Mouse (Mus musculus): ENCODE results near the gene Pla2g4a.

Pla2g4a gene

DNA sequence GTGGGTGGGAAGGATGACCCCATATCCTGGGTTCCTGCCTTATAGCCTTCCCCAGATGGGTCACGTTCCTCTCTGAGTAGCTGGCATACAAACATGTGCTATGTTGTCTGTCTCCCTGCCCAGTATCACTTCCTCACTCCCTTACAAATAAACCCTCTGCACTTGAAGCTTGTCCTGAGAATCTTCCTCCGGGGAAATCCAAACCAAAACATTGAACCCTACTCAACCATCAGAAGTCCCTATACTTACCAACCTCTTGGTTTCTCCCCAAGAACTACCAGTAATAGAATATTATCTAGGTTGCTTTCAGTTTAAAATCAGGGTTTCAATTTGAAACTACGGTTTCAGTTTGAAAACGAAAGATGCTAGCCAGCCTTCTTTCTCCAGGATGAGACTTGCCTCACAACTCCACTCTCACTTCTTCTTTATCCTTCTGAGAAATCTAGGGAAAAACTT lies 120.1 kb downstream of the Pla2g4a start:
- TF ChIP-seq GATA4 (IDR thresholded peaks at IDR 0.05; ENCODE audit: insufficient replicate concordance, low read length) = no peak

DNA sequence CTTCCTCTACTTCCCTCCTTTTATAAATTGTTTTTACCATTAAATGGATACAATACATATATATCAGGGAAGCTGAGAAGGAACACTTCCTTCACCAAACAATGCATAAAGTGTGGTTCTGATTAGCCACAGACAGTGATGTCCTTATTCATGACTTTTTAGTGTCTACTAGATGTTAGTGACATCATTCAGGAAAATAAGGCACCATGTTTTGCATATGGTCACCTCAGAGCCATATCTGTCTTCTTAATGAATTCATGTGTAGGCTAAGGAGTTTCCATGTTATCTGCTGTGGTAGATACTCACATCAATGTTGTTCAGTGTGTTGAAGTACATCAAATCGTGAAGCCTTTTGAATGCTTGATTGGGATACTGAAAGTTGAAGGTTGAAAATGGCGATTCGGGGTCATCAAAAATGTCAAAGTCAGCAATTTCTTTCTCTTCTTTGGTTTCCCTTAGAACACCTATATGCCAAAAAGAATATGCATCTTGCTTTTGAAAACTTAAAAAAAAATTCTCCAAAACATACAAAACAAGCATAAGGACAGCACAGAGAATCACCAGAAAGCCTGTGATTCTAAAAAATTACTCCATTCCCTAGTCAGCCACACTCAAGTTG lies 120.7 kb downstream of the Pla2g4a start:
- TF ChIP-seq GATA4 (IDR thresholded peaks at IDR 0.05; ENCODE audit: insufficient replicate concordance, low read length) = no peak

DNA sequence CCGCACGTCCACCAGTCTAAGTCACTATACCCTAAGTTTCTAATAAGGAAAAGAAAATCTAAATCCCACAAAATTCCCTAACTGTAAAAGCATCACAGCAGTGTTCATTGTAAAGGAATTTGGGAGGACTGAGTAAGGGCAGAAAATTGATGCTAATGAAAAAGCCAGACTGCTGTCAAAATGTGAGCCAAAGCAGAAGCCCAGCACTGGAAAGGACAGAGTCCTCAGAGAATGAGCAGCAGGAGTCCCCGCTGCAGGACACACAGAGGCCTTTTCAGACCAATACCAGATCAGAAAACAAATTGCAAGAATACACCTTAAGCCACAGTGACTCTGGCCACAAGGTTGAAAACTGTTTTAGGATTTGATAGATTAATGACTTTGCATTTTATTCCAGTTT lies 124.6 kb downstream of the Pla2g4a start:
- no peak for TF ChIP-seq GATA4 (IDR thresholded peaks at IDR 0.05; ENCODE audit: insufficient replicate concordance, low read length)

DNA sequence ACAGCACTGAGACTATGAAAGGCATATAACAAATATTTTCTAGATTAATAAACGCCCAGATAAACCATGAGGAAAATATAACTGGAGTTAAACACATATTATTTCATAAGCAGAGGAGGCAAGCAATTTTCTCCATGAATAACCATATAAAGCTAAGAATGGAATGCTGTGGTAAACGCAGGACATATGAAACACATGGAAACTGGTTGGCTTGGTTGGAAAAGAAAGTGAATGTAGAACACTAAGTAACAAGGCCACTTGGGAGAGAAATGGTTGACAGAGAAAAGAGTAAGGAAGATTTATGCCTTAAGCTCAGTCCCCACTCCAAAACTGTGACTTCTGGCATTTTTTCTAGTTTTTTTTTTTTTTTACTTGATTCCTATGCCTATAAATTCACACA lies 127.2 kb downstream of the Pla2g4a start:
- no peak for TF ChIP-seq GATA4 (IDR thresholded peaks at IDR 0.05; ENCODE audit: insufficient replicate concordance, low read length)

DNA sequence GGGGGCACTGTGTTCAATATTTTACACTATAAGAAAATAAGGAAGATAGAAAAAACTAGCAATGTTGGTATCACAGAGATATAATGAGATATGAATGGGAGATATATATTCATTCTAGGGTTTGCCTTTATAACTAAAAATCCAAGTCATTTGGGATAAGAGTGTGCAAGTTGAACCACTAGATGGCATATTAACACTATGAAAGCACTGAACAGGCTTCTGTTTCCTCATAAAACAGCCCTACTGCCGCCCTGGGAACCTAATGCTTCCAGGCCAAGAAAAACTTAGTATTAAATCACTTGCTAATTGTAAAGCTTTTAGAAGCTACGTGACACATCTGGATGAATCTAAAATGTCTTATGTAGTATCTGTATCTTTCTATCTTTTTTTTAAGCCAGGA lies 128.1 kb downstream of the Pla2g4a start:
- TF ChIP-seq GATA4 (IDR thresholded peaks at IDR 0.05; ENCODE audit: insufficient replicate concordance, low read length) = no peak

DNA sequence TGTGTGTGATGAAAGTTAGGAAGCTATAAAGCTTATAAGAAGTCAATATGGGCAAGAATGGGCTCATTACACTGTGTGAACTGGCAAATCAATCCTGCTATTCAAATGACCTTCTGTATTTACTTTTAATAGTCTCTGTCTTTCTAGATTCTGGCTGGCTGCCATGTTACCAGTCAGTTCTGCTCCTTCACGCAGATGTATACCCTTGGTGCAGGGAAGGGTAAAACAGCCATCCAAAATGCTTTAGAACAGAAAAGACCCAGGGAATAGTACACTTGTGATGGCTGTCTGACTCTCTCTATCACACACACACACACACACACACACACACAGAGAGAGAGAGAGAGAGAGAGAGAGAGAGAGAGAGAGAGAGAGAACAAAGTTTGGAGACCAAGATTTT lies 128.6 kb downstream of the Pla2g4a start:
- no peak for TF ChIP-seq GATA4 (IDR thresholded peaks at IDR 0.05; ENCODE audit: insufficient replicate concordance, low read length)

DNA sequence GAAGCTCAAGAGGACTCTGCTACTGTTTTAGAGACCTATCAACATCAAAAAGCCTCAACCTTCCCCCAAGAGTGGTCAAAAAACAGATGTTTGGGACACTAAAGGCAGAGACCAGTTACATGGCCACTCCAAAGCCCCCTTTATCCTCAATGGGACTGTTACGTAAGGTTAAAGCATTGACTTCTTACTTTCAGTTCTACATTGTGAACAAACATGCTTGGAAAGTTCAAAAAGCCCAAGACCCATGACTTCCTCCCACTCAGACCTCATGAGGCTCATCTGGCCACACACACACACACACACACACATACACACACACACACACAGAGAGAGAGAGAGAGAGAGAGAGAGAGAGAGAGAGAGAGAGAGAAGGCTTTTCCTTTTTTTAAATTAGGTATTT lies 130.0 kb downstream of the Pla2g4a start:
- TF ChIP-seq GATA4 (IDR thresholded peaks at IDR 0.05; ENCODE audit: insufficient replicate concordance, low read length) = no peak

DNA sequence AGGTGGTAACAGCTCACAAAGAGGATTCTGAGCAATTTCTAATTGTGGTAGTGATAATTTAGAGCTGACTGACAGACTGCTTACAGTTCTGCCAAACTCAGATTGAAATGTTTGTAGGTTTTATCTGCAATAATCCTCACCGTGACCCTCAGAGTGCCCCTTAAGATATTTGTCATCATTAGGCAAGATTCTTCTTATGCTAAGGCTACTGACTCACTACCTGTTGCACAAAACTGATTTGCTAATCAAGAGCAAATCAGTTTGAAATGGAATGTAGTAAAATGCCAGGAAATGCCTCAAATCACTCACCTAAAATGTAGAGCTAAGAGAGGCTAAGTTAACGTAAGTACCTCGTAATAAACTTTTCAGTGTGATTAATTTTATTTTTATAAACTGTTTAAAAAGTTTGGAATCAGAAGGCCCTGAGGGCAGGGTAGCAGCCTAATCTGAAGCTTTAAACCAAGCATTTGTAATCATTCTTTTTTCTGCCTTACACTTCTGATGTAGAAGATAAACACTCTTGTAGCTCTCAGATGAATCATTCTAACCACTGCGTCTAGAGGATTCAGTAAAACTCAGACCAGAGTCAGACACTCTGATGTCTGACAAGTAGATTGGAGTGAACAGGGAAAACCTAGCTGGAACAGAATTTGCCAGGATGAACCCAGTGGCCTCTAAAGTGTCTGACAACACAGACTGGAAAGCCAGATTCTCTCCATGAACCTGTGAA lies 147.3 kb downstream of the Pla2g4a start:
- TF ChIP-seq GATA4 (IDR thresholded peaks at IDR 0.05; ENCODE audit: insufficient replicate concordance, low read length) = no peak

DNA sequence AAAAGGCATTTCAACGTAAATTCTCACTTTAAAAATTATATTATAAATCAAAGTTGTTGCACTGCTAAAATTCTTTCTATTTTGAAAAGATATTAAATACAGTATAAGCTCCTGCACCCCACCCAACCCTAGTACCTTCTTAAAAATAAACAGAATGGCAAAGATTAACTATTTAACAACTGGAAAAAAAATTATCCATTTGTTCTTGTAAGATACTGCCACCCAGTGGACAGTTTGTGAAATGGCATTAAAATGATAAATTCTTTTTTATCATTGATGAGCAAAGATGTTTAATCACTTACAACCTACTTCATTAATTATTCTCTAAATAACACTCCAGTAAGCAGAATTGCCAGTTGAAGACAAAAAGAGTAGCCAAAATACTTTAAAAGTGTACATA lies 151.6 kb downstream of the Pla2g4a start:
- TF ChIP-seq GATA4 (IDR thresholded peaks at IDR 0.05; ENCODE audit: insufficient replicate concordance, low read length) = no peak
